Mouse (Mus musculus) limb, embryonic 14.5 days (tissue): Measurements from ENCODE around the gene Cmtm6. TPM values are rescaled to one million over a fixed set of nuclear protein-coding genes. Genes with fewer than 3 reads are reported as not detected.
A peak's percentile ranks its signal among the peaks of the same experiment; 100 is the strongest.
"Not testable (repeated sequence)": the region's sequence is repeated elsewhere in the genome, so short reads cannot be mapped to it uniquely, and the experiment has no call there.

ENCODE experiments used
- ATAC-seq: fragments of 200-750 bp; cut with Nextera tagmentation; 2 replicates; pipeline ENCODE4 v1.8.0; 2017; ENCODE audit warnings: low read depth, moderate number of reproducible peaks, moderate TSS enrichment; ENCODE audit not compliant: low FRiP score
- DNase-seq: peaks from one replicate; pipeline ENCODE4 v3.0.0-alpha.2; 2015; ENCODE audit warnings: low spot score
- H3K27ac ChIP-seq: fragments of 300-500 bp; sonication (generic); replicated peaks from 2 replicates; pipeline ENCODE4 v1.5.1; 2014; ENCODE audit warnings: low read depth, mild to moderate bottlenecking, low read length, moderate library complexity, mixed read lengths
- H3K27me3 ChIP-seq: fragments of 300-500 bp; sonication (generic); 2 replicates; pipeline ENCODE4 v1.6.1; 2014; ENCODE audit warnings: low read length, mixed read lengths; ENCODE audit not compliant: control insufficient read depth, insufficient read depth
- H3K36me3 ChIP-seq: fragments of 300-500 bp; sonication (generic); 2 replicates; pipeline ENCODE4 v1.6.1; 2014; ENCODE audit warnings: mild to moderate bottlenecking, low read length, moderate library complexity, mixed read lengths; ENCODE audit not compliant: control insufficient read depth, insufficient read depth
- H3K4me1 ChIP-seq: fragments of 300-500 bp; sonication (generic); 2 replicates; pipeline ENCODE4 v1.6.1; 2014; ENCODE audit warnings: antibody characterized with exemption, low read length, mixed read lengths; ENCODE audit not compliant: control insufficient read depth, insufficient read depth
- H3K4me2 ChIP-seq: fragments of 300-500 bp; sonication (generic); replicated peaks from 2 replicates; pipeline ENCODE4 v1.6.1; 2014; ENCODE audit warnings: low read depth, mild to moderate bottlenecking, low read length, moderate library complexity; ENCODE audit not compliant: severe bottlenecking
- H3K4me3 ChIP-seq: fragments of 300-500 bp; sonication (generic); replicated peaks from 2 replicates; pipeline ENCODE4 v1.5.1; 2014; ENCODE audit warnings: low read length
- H3K9ac ChIP-seq: fragments of 300-500 bp; sonication (generic); 2 replicates; pipeline ENCODE4 v1.6.1; 2014; ENCODE audit warnings: mild to moderate bottlenecking, low read depth, low read length, moderate library complexity; ENCODE audit not compliant: severe bottlenecking
- H3K9me3 ChIP-seq: fragments of 300-500 bp; sonication (generic); 2 replicates; pipeline ENCODE4 v1.6.1; 2016; ENCODE audit warnings: low read length; ENCODE audit not compliant: control insufficient read depth
- POLR2A ChIP-seq: fragments of 200-500 bp; IDR thresholded peaks from 2 replicates; pipeline ENCODE4 v1.8.0; 2012; ENCODE audit warnings: inconsistent platforms, mild to moderate bottlenecking, moderate library complexity, borderline replicate concordance; ENCODE audit not compliant: insufficient read depth, insufficient read length; ENCODE audit errors: extremely low read depth
- WGBS: fragments of 180-500 bp; shearing (Covaris S2); extraction: QIAGEN DNeasy Blood & Tissue Kit; methylation state at CpG from one replicate; pipeline ENCODE4 v1.1.7; 2014; 5-methylcytosine and 5-hydroxymethylcytosine counted together
- polyA plus RNA-seq, 2 experiments: library from polyadenylated mRNA; depleted of rRNA in 1 of 2; stranded (reverse) in 1 of 2; unstranded in 1 of 2; fragments of >200 nt; fragmentation: Nextera tagmentation in 1 of 2; extraction: Ambion mirVana in 1 of 2; gene quantifications; 2 replicates each; pipeline versions ENCODE4 v1.2.1 to v1.2.3; 2012 to 2014

The Cmtm6 gene
- polyA plus RNA-seq, 2 experiments: 21.9 to 40.5 TPM

- ATAC-seq: no peak
- no peak overlapping the region for H3K4me2 ChIP-seq
- no peak overlapping the region for H3K27ac ChIP-seq
- no peaks in the 10 kb centered on the region for H3K9me3 ChIP-seq
- H3K9ac ChIP-seq: no peak overlapping the region
- peaks cover 59% of the 10 kb centered on the region for H3K36me3 ChIP-seq
- WGBS: 88% methylated on average over 4 of the region's 4 CpGs
- H3K27me3 ChIP-seq: no peaks in the 10 kb centered on the region
- no peaks in the 10 kb centered on the region for H3K4me1 ChIP-seq
- TF ChIP-seq POLR2A: no peak
- no peak for DNase-seq
- no peak overlapping the region for H3K4me3 ChIP-seq
Measured at GRCm38 (mm10) chr9:114707805-114708204, 23.1 kb upstream of the Cmtm6 start.

- H3K27me3 ChIP-seq: no peaks in the 10 kb centered on the region
- H3K4me2 ChIP-seq: no peak overlapping the region
- no peak for DNase-seq
- H3K4me3 ChIP-seq: no peak overlapping the region
- no peaks in the 10 kb centered on the region for H3K4me1 ChIP-seq
- no peak for TF ChIP-seq POLR2A
- H3K36me3 ChIP-seq: peaks cover 81% of the 10 kb centered on the region
- no peak overlapping the region for H3K9ac ChIP-seq
- H3K9me3 ChIP-seq: no peaks in the 10 kb centered on the region
- 83% methylated on average over 7 of the region's 7 CpGs for WGBS
- no peak overlapping the region for H3K27ac ChIP-seq
- ATAC-seq: no peak
Measured at GRCm38 (mm10) chr9:114710345-114710744, 20.6 kb upstream of the Cmtm6 start.

- DNase-seq (no peak), ATAC-seq (no peak)
- Histone ChIP-seq H3K4me3 (no peak overlapping the region), H3K27ac (no peak overlapping the region), H3K4me2 (no peak overlapping the region), H3K27me3 (no peaks in the 10 kb centered on the region), H3K9ac (no peak overlapping the region), H3K9me3 (no peaks in the 10 kb centered on the region), H3K36me3 (peaks cover 83% of the 10 kb centered on the region), H3K4me1 (no peaks in the 10 kb centered on the region)
- no peak for TF ChIP-seq POLR2A
- 94% methylated on average over 7 of the region's 7 CpGs for WGBS
Measured at GRCm38 (mm10) chr9:114713481-114713880, 17.4 kb upstream of the Cmtm6 start.

GRCm38 (mm10) chr9:114716677-114717331, 14.1 kb upstream of the Cmtm6 start:
- Histone ChIP-seq H3K9ac (no peak overlapping the region), H3K4me2 (no peak overlapping the region), H3K4me1 (no peaks in the 10 kb centered on the region), H3K4me3 (no peak overlapping the region), H3K9me3 (no peaks in the 10 kb centered on the region), H3K27ac (no peak overlapping the region), H3K27me3 (no peaks in the 10 kb centered on the region), H3K36me3 (peaks cover 95% of the 10 kb centered on the region)
- 78% methylated on average over 18 of the region's 18 CpGs for WGBS
- no peak for ATAC-seq
- TF ChIP-seq POLR2A: no peak
- DNase-seq: no peak

- Histone ChIP-seq H3K4me2 (no peak overlapping the region), H3K9ac (no peak overlapping the region)
Measured at GRCm38 (mm10) chr9:114727315-114727714, 3.6 kb upstream of the Cmtm6 start.

DNA sequence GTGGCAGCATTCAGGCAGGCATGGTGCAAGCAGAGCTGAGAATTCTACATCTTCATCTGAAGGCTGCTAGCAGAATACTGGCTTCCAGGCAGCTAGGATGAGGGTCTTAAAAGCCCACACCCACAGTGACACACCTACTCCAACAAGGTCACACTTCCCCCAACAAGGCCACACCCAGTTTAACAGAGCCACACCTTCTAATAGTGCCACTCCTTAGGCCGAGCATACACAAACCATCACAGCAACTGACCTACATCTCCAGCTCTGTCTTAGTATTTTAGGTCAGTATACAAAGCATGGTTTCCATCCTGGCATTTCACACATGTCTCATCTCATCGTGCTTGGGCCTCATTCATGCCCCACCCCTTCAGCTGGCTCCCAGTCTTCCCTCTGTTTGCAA, 2.5 kb upstream of the Cmtm6 start:
- Histone ChIP-seq H3K36me3 (peaks cover 19% of the 10 kb centered on the region), H3K4me1 (peaks cover 15% of the 10 kb centered on the region)
- ATAC-seq, H3K9me3 ChIP-seq, DNase-seq, H3K27me3 ChIP-seq, H3K9ac ChIP-seq, H3K27ac ChIP-seq, H3K4me3 ChIP-seq, H3K4me2 ChIP-seq: not testable (repeated sequence)
- WGBS: 52% methylated on average over 2 of the region's 2 CpGs

More at GRCm38 (mm10) chr9:114727315-114727714, 3.6 kb upstream of the Cmtm6 start:
- Histone ChIP-seq H3K4me1 (peaks cover 5% of the 10 kb centered on the region), H3K27me3 (no peaks in the 10 kb centered on the region), H3K27ac (no peak overlapping the region), H3K4me3 (no peak overlapping the region), H3K9me3 (no peaks in the 10 kb centered on the region), H3K36me3 (peaks cover 29% of the 10 kb centered on the region)
- DNase-seq: peak; percentile 70
- no peak for ATAC-seq
- TF ChIP-seq POLR2A: no peak
- 2% methylated on average over 3 of the region's 3 CpGs for WGBS
